ENCODE assay signal across 14 mouse cellular contexts in the genomic region with DNA sequence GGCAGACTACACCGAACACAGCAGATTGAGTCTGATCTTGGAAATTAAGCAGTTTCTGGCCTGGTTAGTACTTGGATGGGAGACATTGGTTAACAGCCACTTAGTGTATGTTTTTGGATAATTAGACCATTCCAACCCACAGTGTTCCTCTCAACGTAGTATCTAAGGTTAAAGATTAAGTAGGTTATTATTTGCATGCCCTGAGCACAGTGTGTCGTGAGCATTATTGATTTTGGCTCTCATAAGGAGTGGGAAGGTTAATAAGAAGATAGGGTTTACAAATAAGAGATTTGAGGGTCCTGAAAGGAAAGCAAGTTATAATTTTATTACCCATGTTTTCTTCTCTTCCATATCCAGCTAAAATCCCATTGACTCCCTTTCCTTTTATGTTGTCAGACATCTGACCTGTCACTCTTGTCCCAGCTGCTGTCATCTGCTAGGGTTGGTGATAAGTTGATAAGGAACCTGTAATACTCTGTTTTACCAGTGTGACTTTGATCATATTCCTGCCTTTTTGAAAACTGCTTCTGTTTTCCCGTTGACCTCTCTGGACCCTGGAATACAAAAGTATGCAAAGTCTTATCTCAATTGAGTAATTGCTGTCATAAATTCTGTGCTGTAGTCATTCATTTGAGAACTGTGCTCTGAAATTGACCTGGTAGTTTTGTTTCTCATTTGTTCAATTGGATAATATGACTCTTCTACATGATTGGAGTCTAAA.
"Had no signal": no experiment of that assay in that cellular context is flagged by ENCODE, and none has a peak within 500 bp of the region (broad histone marks: within the 10 kb centered on the region; RNA-seq: fewer than 3 reads in every experiment).

No protein-coding gene starts in this region.

- H3K9ac ChIP-seq: liver, embryonic 14.5 days; lung, embryonic 14.5 days; midbrain, embryonic 13.5 days; midbrain, embryonic 15.5 days; neural tube, embryonic 12.5 days had no signal

- H3K4me2 ChIP-seq: lung, embryonic 14.5 days; midbrain, embryonic 11.5 days; midbrain, embryonic 13.5 days; midbrain, embryonic 15.5 days; neural tube, embryonic 12.5 days had no signal

- H3K27ac ChIP-seq: liver, embryonic 14.5 days; midbrain, embryonic 13.5 days; midbrain, embryonic 15.5 days; neural tube, embryonic 12.5 days had no signal

- DNase-seq: lung, adult 18-20 months; lung, embryonic 14.5 days; lung, postnatal 10 days; lung, postnatal 4 days; right cerebral cortex, postnatal 14 days; thymus, adult 18-20 months; thymus, postnatal 25 days; thymus, postnatal 4 days had no signal

- H3K9me3 ChIP-seq: megakaryocyte, embryonic 14.5 days; midbrain, embryonic 13.5 days; midbrain, embryonic 15.5 days; neural tube, embryonic 12.5 days had no signal

- H3K4me3 ChIP-seq: megakaryocyte, embryonic 14.5 days; midbrain, embryonic 13.5 days; midbrain, embryonic 15.5 days; neural tube, embryonic 12.5 days had no signal

- H3K27me3 ChIP-seq: megakaryocyte, embryonic 14.5 days; midbrain, embryonic 13.5 days; midbrain, embryonic 15.5 days; neural tube, embryonic 12.5 days had no signal

- H3K4me1 ChIP-seq: megakaryocyte, embryonic 14.5 days; midbrain, embryonic 13.5 days; midbrain, embryonic 15.5 days; neural tube, embryonic 12.5 days had no signal

- ATAC-seq: midbrain, embryonic 13.5 days; midbrain, embryonic 15.5 days had no signal

- H3K36me3 ChIP-seq: midbrain, embryonic 13.5 days; midbrain, embryonic 15.5 days; neural tube, embryonic 12.5 days had no signal
